Comparison of ENCODE assay signal across 17 mouse cellular contexts in the genomic region with DNA sequence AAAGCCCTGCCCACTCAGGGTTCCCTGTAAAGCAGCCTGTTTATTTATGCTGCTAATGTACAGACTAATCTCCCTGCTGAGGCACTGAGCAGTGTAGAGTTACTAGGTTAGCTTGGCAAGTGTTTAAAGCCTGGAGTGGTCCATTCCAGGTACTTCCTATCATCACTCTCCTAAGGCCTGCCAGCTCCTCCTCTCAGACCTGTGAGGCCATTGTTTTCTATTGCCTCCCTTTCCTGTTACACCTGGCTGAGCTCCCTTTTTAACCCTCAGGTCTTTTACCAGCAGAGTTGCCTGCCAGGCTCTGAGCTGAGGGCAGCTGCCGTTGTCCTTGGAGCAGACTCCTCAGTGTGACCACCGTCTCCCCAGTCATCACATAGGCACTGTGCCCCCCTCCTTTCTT.
A peak's percentile ranks its signal among the peaks of the same experiment; 100 is the strongest.
DNase-seq lines count a peak whose midpoint lies in the region; ATAC-seq and TF ChIP-seq lines count a peak whose summit lies in the region.
"Had no signal": no experiment of that assay in that cellular context is flagged by ENCODE, and none has a peak within 500 bp of the region (broad histone marks: within the 10 kb centered on the region; RNA-seq: fewer than 3 reads in every experiment).

No protein-coding gene starts in this region.

- H3K4me3 ChIP-seq in kidney, embryonic 16.5 days (ENCODE audit: low read length): no peak overlapping the region
- no peak overlapping the region for H3K4me3 ChIP-seq in intestine, embryonic 16.5 days (ENCODE audit: low read length)
- no peak overlapping the region for H3K4me3 ChIP-seq in liver, postnatal 0 days (ENCODE audit: low read depth, low read length)
- H3K4me3 ChIP-seq: hindbrain, embryonic 12.5 days; layer of hippocampus, adult 2 months had no signal

- TF ChIP-seq EP300 in liver, postnatal 0 days (IDR thresholded peaks at IDR 0.05; ENCODE audit: low read depth): no peak

- DNase-seq in kidney, postnatal 14 days: no peak
- DNase-seq in cerebellum, adult 11 months: peak; percentile 48
- DNase-seq in cerebellum, adult 18-20 months: peak; percentile 59 to 65
- DNase-seq in cerebellum, postnatal 36 days: peak; percentile 37 to 56
- no peak for DNase-seq in liver, postnatal 0 days
- no peak for DNase-seq in kidney, adult 18-20 months
- DNase-seq: adrenal gland, postnatal 14 days; lung, adult 18-20 months; right cerebral cortex, postnatal 25 days; thymus, adult 2 months had no signal

- no peaks in the 10 kb centered on the region for H3K9me3 ChIP-seq in kidney, embryonic 16.5 days (ENCODE audit: low read length)
- no peaks in the 10 kb centered on the region for H3K9me3 ChIP-seq in intestine, embryonic 16.5 days (ENCODE audit: control insufficient read depth, low read length)
- no peaks in the 10 kb centered on the region for H3K9me3 ChIP-seq in liver, postnatal 0 days (ENCODE audit: low read length)
- H3K9me3 ChIP-seq: hindbrain, embryonic 12.5 days; megakaryocyte, embryonic 14.5 days had no signal

- no peak for TF ChIP-seq CTCF in liver, postnatal 0 days (IDR thresholded peaks at IDR 0.05; ENCODE audit: low read depth)

- no peak overlapping the region for H3K4me2 ChIP-seq in kidney, embryonic 16.5 days (replicated peaks; ENCODE audit: low read depth, low read length)
- H3K4me2 ChIP-seq in intestine, embryonic 16.5 days (ENCODE audit: low read depth, low read length): no peak overlapping the region
- H3K4me2 ChIP-seq in liver, postnatal 0 days (ENCODE audit: low read depth, low read length): no peak overlapping the region
- H3K4me2 ChIP-seq: hindbrain, embryonic 12.5 days had no signal

- H3K36me3 ChIP-seq in kidney, embryonic 16.5 days (ENCODE audit: insufficient read depth, low read length): no peaks in the 10 kb centered on the region
- H3K36me3 ChIP-seq in intestine, embryonic 16.5 days (ENCODE audit: control insufficient read depth, insufficient read depth, low read length): no peaks in the 10 kb centered on the region
- H3K36me3 ChIP-seq in liver, postnatal 0 days (replicated peaks; ENCODE audit: insufficient read depth, low read length): no peaks in the 10 kb centered on the region
- H3K36me3 ChIP-seq: hindbrain, embryonic 12.5 days had no signal

- 30% methylated on average over 2 of the region's 2 CpGs for WGBS in kidney, embryonic 16.5 days
- WGBS in intestine, embryonic 16.5 days: 66% methylated on average over 2 of the region's 2 CpGs
- WGBS in liver, postnatal 0 days (ENCODE audit: insufficient replicate concordance): 53% methylated on average over 2 of the region's 2 CpGs

- H3K4me1 ChIP-seq in kidney, embryonic 16.5 days (ENCODE audit: insufficient read depth, low read length): peaks cover 17% of the 10 kb centered on the region
- H3K4me1 ChIP-seq in intestine, embryonic 16.5 days (ENCODE audit: control insufficient read depth, insufficient read depth, low read length): no peaks in the 10 kb centered on the region
- 0 out of 2 replicates have a peak, but pooled peaks cover 5% of the 10 kb centered on the region for H3K4me1 ChIP-seq in liver, postnatal 0 days (ENCODE audit: insufficient read depth)

- 0 out of 2 replicates have a peak, but pooled peaks have one; percentile 34 for ATAC-seq in kidney, embryonic 16.5 days (ENCODE audit: low FRiP score, low TSS enrichment)
- ATAC-seq in intestine, embryonic 16.5 days: no peak
- no peak for ATAC-seq in liver, postnatal 0 days
- ATAC-seq: forebrain, embryonic 14.5 days had no signal

- no peak overlapping the region for H3K9ac ChIP-seq in kidney, embryonic 16.5 days (replicated peaks; ENCODE audit: low read length)
- no peak overlapping the region for H3K9ac ChIP-seq in intestine, embryonic 16.5 days (ENCODE audit: low read depth, low read length)
- no peak overlapping the region for H3K9ac ChIP-seq in liver, postnatal 0 days (replicated peaks)
- H3K9ac ChIP-seq: hindbrain, embryonic 12.5 days had no signal

- no peaks in the 10 kb centered on the region for H3K27me3 ChIP-seq in kidney, embryonic 16.5 days (ENCODE audit: insufficient read depth, low read length)
- H3K27me3 ChIP-seq in intestine, embryonic 16.5 days (replicated peaks; ENCODE audit: control insufficient read depth, insufficient read depth, low read length): no peaks in the 10 kb centered on the region
- no peaks in the 10 kb centered on the region for H3K27me3 ChIP-seq in liver, postnatal 0 days (ENCODE audit: insufficient read depth, low read length)
- H3K27me3 ChIP-seq: hindbrain, embryonic 12.5 days; megakaryocyte, embryonic 14.5 days had no signal

- no peak overlapping the region for H3K27ac ChIP-seq in kidney, embryonic 16.5 days (ENCODE audit: low read length)
- no peak overlapping the region for H3K27ac ChIP-seq in intestine, embryonic 16.5 days (ENCODE audit: low read length)
- no peak overlapping the region for H3K27ac ChIP-seq in liver, postnatal 0 days (ENCODE audit: low read depth)
- H3K27ac ChIP-seq: hindbrain, embryonic 12.5 days; kidney, postnatal 0 days; layer of hippocampus, adult 2 months had no signal

Comparison
In these comparisons a context has a peak if more than half of its experiments do, and no peak if none do; other contexts are left out.
1. DNase-seq: peak in cerebellum, adult 11 months (single experiment), cerebellum, adult 18-20 months (2 of 2) and cerebellum, postnatal 36 days (2 of 2); none in kidney, postnatal 14 days (single experiment), liver, postnatal 0 days (single experiment) and kidney, adult 18-20 months (single experiment).